Mouse (Mus musculus) brain, adult 10 weeks (tissue): ENCODE measurements around the gene Rab1a. TPM values are rescaled to one million over a fixed set of nuclear protein-coding genes. Genes with fewer than 3 reads are reported as not detected.

Experiments
- polyA plus RNA-seq: library from polyadenylated mRNA; stranded (reverse); fragments of 350-450 nt; fragmentation: Illumina TruSeq; extraction: RNeasy Lipid Tissue Mini Kit (QIAGEN cat#74804); gene quantifications from one replicate; pipeline ENCODE4 v1.2.3, GENCODE M21; 2015; ENCODE audit warnings: low read depth, low replicate concordance

The Rab1a gene
- polyA plus RNA-seq: 230 TPM

GRCm38 (mm10) chr11:20200713-20201575 is at the start of gene Rab1a:
Rab1a (plus strand) TSS chr11:20201432.

GRCm38 (mm10) chr11:20249296-20250110 is 48.3 kb downstream of the Rab1a start, which contains the start of gene Cep68:
Cep68 (minus strand) TSS chr11:20249429.

Other genes starting within 250 kb of the Rab1a start
- 225 TPM for gene Actr2, start 88.5 kb upstream of the Rab1a start, polyA plus RNA-seq
- gene Cep68, start 48.0 kb downstream of the Rab1a start, polyA plus RNA-seq: 18.8 TPM
- 41.1 TPM for gene Slc1a4, start 131.3 kb downstream of the Rab1a start, polyA plus RNA-seq